Mouse (Mus musculus): ENCODE measurements at regions not wholly inside any gene's neighbourhood (a gene's known extent, or its start where the extent isn't known, plus 50 kb on each side); places are given as distances from the start of the nearest gene placed in this dataset.

DNA sequence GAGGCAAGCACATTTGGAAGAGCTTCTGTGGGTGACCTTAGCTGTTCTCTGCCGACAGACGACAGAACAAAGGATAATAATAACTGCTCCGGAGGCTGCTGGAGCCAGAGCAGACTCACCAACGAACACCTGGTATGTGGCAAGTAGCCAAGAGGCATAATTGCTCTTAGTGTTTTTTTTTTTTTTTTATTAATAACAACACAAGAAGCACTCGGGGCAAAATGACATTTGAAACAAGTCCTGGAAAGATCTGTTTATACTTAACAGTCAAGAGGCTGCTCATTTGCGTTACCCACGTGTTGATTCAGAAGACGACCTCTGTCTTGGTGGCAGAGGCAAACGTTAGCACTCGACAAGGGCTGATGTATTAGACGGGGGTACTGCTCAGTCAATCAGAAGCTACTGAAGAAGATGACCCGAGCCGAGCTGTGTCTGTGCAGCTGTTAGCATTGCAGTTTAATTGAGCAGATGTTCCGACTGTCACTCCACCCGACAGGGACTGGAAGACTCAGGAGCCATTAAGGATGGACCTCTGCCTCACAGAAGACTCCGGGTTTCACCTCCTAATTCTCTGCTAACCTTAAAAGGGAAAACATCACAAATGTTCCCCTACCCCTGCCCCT, 137.8 kb upstream of the Mdm1 start:
- Histone ChIP-seq H3K36me3 (no peaks in the 10 kb centered on the region), H3K9me3 (replicated peaks) (no peaks in the 10 kb centered on the region), H3K4me3 (no peak overlapping the region), H3K4me1 (peaks cover 10% of the 10 kb centered on the region), H3K27ac (no peak overlapping the region), H3K27me3 (no peaks in the 10 kb centered on the region), H3K4me2 (replicated peaks) (no peak overlapping the region), H3K9ac (no peak overlapping the region)
- no peak for ATAC-seq (ENCODE audit: low FRiP score)
- WGBS: 47% methylated on average over 16 of the region's 16 CpGs

DNA sequence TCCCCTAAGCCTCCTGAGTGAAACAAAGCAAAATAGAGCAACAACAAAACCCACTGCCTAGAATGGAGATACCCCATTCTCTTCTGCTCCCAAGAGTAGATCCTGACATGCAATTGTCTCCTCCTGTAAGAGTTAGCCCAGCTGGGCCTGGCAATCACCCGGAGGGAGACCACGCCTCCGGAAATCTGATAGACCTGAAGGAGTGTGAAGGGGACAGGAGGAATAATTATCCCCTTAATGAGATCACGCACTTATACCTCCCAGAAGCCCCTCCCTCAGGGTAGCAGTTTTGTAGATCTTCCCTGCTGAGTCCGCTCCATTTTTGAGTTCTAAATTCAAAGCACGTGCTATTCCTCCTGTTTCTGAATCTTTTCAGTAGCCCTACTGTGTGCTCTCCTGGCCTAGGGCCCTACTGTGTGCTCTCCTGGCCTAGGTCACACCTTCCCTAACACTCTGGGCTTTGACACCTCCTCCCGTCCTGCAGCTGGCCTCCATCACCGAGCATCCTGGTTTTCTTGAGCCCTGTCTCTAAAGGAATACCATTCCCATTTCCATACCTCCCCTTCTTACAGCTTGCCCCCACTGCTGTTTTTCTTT, 137.2 kb upstream of the Mdm1 start:
- 63% methylated on average over 8 of the region's 8 CpGs for WGBS
- H3K36me3 ChIP-seq: no peaks in the 10 kb centered on the region
- no peaks in the 10 kb centered on the region for H3K27me3 ChIP-seq
- ATAC-seq (ENCODE audit: low FRiP score): no peak
- H3K4me3 ChIP-seq: no peak overlapping the region
- no peak overlapping the region for H3K27ac ChIP-seq
- H3K9ac ChIP-seq: no peak overlapping the region
- no peak overlapping the region for H3K4me2 ChIP-seq (replicated peaks)
- peaks cover 10% of the 10 kb centered on the region for H3K4me1 ChIP-seq
- no peaks in the 10 kb centered on the region for H3K9me3 ChIP-seq (replicated peaks)

DNA sequence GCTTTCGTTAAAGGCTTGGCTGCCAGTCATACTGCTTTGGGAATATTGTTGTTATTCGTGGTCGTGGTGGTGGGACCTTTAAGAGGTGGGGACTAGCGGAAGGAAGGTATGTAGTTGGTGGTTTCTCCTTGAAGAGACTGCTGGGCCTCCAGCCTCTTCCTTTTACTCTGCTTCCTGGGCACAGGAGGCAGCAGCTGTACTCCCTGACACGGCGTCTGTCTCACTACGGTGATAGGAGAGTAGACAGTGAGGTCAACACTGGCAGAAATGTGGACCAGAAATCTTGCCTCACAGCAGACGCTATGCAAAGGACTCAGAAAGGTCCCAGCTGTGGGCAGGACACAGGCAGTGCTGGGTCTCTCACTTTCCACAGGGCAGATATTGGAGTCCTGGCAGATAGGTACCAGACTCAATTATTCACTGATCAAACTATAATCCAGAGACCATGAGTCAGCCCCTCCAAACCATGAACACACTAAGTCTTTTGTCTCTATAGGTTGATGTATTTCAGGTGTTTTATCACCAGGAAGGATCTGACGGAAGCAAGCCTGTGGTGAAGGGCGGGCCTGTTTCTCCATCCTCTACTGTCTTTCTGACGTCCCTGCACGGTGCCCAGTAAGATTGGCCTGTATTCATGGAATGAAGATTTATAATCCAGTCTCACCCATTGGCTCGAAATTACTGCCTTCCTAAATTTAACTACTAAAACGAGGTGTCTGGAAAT, 134.6 kb upstream of the Mdm1 start:
- Histone ChIP-seq H3K9ac (no peak overlapping the region), H3K9me3 (replicated peaks) (0 out of 2 replicates have a peak, but pooled peaks cover 6% of the 10 kb centered on the region), H3K27me3 (no peaks in the 10 kb centered on the region), H3K4me2 (replicated peaks) (no peak overlapping the region), H3K4me1 (peaks cover 10% of the 10 kb centered on the region), H3K27ac (no peak overlapping the region), H3K4me3 (no peak overlapping the region), H3K36me3 (no peaks in the 10 kb centered on the region)
- no peak for ATAC-seq (ENCODE audit: low FRiP score)
- WGBS: 79% methylated on average over 14 of the region's 14 CpGs

DNA sequence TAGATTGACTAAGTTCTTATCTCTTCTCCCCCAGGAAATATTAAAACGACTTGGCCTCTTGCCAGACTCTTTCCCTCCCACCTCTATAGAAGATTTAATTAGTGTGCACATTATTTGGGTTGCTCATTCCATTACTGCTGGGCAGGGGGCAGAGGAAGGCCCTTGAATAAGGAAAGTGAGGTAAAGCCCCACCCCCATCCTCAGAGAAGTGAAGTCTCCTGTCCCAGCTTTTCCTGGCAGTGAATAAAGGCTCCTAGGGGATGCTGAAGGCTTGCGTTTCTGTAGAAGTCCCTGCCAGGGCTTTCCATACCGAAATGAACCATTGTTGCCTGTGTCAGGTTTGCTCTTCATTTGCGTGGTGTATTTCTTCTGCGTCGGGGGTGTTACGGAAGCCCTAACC, 133.8 kb upstream of the Mdm1 start:
- H3K36me3 ChIP-seq: no peaks in the 10 kb centered on the region
- no peak overlapping the region for H3K9ac ChIP-seq
- peaks cover 10% of the 10 kb centered on the region for H3K4me1 ChIP-seq
- H3K4me3 ChIP-seq: no peak overlapping the region
- H3K27me3 ChIP-seq: no peaks in the 10 kb centered on the region
- ATAC-seq (ENCODE audit: low FRiP score): no peak
- no peak overlapping the region for H3K4me2 ChIP-seq (replicated peaks)
- 79% methylated on average over 7 of the region's 7 CpGs for WGBS
- H3K27ac ChIP-seq: no peak overlapping the region
- H3K9me3 ChIP-seq (replicated peaks): 0 out of 2 replicates have a peak, but pooled peaks cover 6% of the 10 kb centered on the region

DNA sequence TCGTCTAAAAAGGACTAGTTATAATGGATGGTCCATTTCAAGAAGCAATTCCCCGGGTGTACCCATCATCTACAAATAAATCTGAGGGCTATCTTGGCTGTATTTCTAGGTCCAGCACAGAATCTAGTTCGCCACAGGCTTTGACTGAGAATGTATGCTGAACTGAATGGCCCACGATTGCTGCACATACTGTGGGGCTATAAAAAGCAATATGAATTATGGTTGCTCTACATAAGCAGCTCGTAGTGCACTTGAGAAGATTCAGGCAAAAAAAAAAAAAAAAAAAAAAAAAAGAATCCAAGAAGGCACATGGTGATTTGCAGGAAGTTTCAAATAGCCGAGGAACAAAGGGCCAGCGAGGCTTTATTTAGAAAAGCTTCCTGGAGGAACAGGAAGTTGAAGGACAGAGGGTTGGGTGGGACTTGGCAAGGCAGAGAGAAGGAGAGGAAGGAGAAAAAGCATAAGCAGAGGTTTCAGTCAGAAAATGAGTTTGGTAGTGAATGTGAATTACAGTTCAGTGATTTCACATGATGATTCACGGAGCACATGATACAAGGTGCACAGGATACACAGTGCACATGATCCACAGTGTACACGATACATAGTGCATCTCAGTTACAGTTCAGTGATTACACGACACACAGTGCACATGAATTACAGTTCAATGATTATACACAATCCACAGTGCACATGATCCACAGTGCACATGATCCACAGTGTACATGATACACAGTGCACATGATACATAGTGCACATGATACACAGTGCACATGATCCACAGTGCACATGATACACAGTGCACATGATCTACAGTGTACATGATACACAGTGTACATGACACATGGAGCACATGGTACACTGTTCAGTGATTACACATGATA, 129.7 kb upstream of the Mdm1 start:
- 0 out of 2 replicates have a peak, but pooled peaks cover 6% of the 10 kb centered on the region for H3K9me3 ChIP-seq (replicated peaks)
- no peaks in the 10 kb centered on the region for H3K36me3 ChIP-seq
- no peak overlapping the region for H3K4me2 ChIP-seq (replicated peaks)
- no peaks in the 10 kb centered on the region for H3K27me3 ChIP-seq
- H3K9ac ChIP-seq: no peak overlapping the region
- 82% methylated on average over 10 of the region's 10 CpGs for WGBS
- H3K4me3 ChIP-seq: no peak overlapping the region
- 0 out of 2 replicates have a peak, but pooled peaks cover 3% of the 10 kb centered on the region for H3K4me1 ChIP-seq
- ATAC-seq (ENCODE audit: low FRiP score): no peak
- H3K27ac ChIP-seq: no peak overlapping the region

DNA sequence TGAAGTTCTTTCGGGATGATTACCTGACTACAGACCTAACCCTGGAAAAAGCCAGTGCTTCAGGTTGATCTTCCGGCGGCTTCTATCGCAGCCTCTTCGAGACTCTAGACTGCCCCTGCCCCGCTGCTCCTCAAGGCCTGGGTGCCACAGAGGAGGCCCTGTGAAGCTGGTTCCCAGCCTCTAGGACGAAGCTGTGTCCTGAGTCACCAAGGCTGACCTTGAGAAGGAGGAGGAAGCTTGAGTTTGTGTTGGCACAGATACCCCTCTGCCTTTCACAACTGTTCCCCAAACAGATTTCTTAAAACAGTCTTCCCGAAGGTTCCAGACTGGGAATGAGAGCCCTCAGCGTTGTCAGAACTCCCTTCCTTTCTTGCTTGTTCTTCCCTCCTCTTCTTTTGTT, 112.8 kb upstream of the Mdm1 start:
- H3K4me1 ChIP-seq: no peaks in the 10 kb centered on the region
- no peaks in the 10 kb centered on the region for H3K9me3 ChIP-seq (replicated peaks)
- no peak overlapping the region for H3K27ac ChIP-seq
- no peak overlapping the region for H3K4me2 ChIP-seq (replicated peaks)
- no peaks in the 10 kb centered on the region for H3K27me3 ChIP-seq
- H3K4me3 ChIP-seq: no peak overlapping the region
- no peak overlapping the region for H3K9ac ChIP-seq
- no peaks in the 10 kb centered on the region for H3K36me3 ChIP-seq
- ATAC-seq (ENCODE audit: low FRiP score): no peak
- WGBS: 85% methylated on average over 9 of the region's 9 CpGs

DNA sequence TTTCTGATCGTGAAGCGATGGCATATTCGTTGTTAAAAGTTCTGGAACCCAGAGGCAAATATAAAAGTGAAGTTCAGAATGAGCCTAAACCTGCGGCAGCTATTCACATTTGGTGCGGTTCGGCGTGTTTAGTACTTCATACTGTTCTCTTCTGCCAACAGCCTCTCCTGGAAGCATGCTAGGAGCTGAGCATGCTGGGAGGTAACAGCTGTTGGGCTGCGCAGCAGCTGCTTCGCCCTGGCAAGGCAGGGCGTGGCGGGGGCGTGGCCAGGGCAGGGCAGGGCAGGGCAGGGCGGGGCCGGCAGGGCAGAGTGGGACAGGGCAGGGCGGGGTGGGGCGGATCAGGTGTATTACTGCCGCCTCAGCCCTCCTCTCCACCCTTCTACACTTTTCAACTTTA, 107.2 kb upstream of the Mdm1 start:
- Histone ChIP-seq H3K27me3 (no peaks in the 10 kb centered on the region), H3K4me3 (no peak overlapping the region), H3K9me3 (replicated peaks) (no peaks in the 10 kb centered on the region), H3K36me3 (no peaks in the 10 kb centered on the region), H3K4me1 (no peaks in the 10 kb centered on the region), H3K9ac (no peak overlapping the region), H3K27ac (no peak overlapping the region), H3K4me2 (replicated peaks) (no peak overlapping the region)
- ATAC-seq (ENCODE audit: low FRiP score): no peak
- 75% methylated on average over 17 of the region's 17 CpGs for WGBS

DNA sequence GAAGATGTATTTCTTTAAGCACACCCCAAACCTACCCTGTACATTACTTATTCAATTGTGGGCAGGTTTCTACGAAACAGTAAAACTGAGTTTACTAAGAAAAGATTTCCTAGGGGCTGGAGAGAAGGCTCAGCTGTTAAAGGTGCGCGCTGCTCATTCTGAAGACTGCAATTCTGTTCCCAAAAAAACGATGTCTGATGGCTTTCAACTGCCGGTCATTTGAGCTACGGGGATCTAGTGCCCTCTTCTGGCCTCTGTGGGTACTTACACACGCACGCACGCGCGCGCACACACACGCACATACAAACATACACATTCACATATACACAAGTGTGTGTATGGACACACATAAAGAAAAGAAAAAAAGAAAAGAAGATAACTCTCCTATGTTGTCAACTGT, 106.6 kb upstream of the Mdm1 start:
- Histone ChIP-seq H3K4me1 (no peaks in the 10 kb centered on the region), H3K4me3 (no peak overlapping the region), H3K9ac (no peak overlapping the region), H3K27ac (no peak overlapping the region), H3K9me3 (replicated peaks) (0 out of 2 replicates have a peak, but pooled peaks cover 2% of the 10 kb centered on the region), H3K36me3 (no peaks in the 10 kb centered on the region), H3K4me2 (replicated peaks) (no peak overlapping the region), H3K27me3 (no peaks in the 10 kb centered on the region)
- ATAC-seq (ENCODE audit: low FRiP score): no peak
- 89% methylated on average over 13 of the region's 13 CpGs for WGBS

DNA sequence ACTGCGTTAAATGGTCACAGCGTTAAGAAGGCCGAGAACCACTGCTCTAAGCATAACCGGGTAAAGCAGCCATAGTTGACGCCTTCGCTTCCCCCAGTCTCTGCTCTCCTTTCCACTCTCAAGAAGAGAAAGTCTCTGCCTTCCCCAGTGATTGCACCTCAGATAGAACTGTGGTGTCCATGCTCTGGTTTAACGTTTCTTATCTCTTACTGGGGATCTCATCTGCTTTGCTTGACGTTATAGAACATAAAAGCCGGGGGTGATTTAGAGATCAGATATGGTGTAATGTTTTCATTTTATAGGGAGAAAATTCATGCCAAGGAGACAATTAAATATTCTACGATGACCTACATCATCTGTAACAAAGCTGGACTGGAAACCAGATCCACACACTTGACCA, 103.1 kb upstream of the Mdm1 start:
- Histone ChIP-seq H3K4me2 (replicated peaks) (no peak overlapping the region), H3K27me3 (no peaks in the 10 kb centered on the region), H3K36me3 (no peaks in the 10 kb centered on the region), H3K4me3 (no peak overlapping the region), H3K4me1 (no peaks in the 10 kb centered on the region), H3K9me3 (replicated peaks) (0 out of 2 replicates have a peak, but pooled peaks cover 4% of the 10 kb centered on the region), H3K27ac (no peak overlapping the region), H3K9ac (no peak overlapping the region)
- no peak for ATAC-seq (ENCODE audit: low FRiP score)
- 95% methylated on average over 10 of the region's 10 CpGs for WGBS

DNA sequence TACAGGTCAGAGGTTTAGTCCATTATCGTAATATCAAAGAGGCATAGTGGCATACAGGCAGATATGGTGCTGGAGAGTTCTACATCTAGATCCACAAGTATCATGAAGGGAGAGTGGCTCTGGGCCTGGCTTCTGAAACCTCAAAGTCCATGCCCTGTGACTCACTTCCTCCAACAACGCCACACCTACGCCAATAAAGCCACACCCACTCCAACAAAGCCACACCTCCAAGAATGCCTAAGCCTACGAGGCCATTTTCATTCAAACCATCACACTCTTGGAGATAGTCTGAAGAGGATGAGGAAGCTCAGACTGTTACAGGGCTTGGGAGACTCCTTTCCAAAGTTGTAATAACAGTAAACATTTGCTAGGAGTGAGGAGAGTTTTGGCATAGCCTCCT, 102.6 kb upstream of the Mdm1 start:
- H3K4me2 ChIP-seq (replicated peaks): no peak overlapping the region
- H3K36me3 ChIP-seq: no peaks in the 10 kb centered on the region
- 80% methylated on average over 4 of the region's 4 CpGs for WGBS
- H3K27ac ChIP-seq: no peak overlapping the region
- H3K4me1 ChIP-seq: no peaks in the 10 kb centered on the region
- ATAC-seq (ENCODE audit: low FRiP score): no peak
- 0 out of 2 replicates have a peak, but pooled peaks cover 4% of the 10 kb centered on the region for H3K9me3 ChIP-seq (replicated peaks)
- no peak overlapping the region for H3K9ac ChIP-seq
- no peaks in the 10 kb centered on the region for H3K27me3 ChIP-seq
- H3K4me3 ChIP-seq: no peak overlapping the region

DNA sequence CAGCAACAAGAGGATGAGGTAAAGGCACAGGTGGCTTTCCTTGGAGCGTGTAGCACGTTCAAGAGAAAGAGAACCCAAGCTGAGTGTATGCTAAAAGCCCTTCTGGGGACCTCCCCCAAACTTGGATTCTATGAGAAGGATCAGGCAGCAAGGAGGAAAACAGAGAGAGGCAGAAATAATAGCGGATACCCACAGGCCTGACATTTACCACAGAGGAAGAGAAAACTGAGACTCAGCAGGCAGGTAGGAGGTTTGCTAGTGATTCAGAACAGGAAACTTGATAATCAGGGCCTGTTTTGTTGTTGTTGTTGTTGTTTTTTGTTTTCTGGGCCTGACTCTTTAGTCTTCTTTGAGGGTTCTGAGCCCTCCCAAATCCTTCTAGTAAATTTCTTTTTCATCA, 100.5 kb upstream of the Mdm1 start:
- Histone ChIP-seq H3K36me3 (no peaks in the 10 kb centered on the region), H3K4me2 (replicated peaks) (no peak overlapping the region), H3K27me3 (no peaks in the 10 kb centered on the region), H3K4me1 (0 out of 2 replicates have a peak, but pooled peaks cover 5% of the 10 kb centered on the region), H3K9ac (no peak overlapping the region), H3K27ac (no peak overlapping the region), H3K4me3 (no peak overlapping the region), H3K9me3 (replicated peaks) (0 out of 2 replicates have a peak, but pooled peaks cover 4% of the 10 kb centered on the region)
- 83% methylated on average over 3 of the region's 3 CpGs for WGBS
- no peak for ATAC-seq (ENCODE audit: low FRiP score)

DNA sequence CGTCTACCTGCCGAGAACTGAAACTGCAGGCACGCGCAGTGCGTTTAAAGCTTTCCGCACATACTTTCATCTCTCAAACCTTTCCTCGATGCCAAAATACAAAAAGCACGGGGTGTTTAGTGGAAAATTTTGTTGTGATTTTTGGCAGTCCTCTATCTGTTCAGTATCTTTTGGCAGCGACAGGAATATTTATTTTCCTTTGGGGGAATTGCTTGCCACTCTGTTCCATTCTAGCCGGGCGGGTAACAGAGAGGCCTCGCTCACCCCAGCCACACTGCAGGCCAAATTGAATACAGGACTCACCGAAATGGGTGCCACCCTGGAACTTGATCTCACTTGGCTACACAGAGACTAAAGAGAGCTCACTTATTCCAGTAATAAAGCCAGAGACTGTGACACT, 97.8 kb upstream of the Mdm1 start:
- Histone ChIP-seq H3K9ac (no peak overlapping the region), H3K36me3 (no peaks in the 10 kb centered on the region), H3K4me1 (0 out of 2 replicates have a peak, but pooled peaks cover 5% of the 10 kb centered on the region), H3K27me3 (no peaks in the 10 kb centered on the region), H3K4me3 (no peak overlapping the region), H3K9me3 (replicated peaks) (0 out of 2 replicates have a peak, but pooled peaks cover 4% of the 10 kb centered on the region), H3K4me2 (replicated peaks) (no peak overlapping the region), H3K27ac (no peak overlapping the region)
- 74% methylated on average over 13 of the region's 13 CpGs for WGBS
- no peak for ATAC-seq (ENCODE audit: low FRiP score)
